Mouse (Mus musculus) bone marrow, adult 2 months (tissue): ENCODE results near the gene Lama5.

ENCODE experiments used
- CTCF ChIP-seq: fragments of 200-500 bp; IDR thresholded peaks from 2 replicates; pipeline ENCODE4 v1.5.1; 2011; ENCODE audit warnings: low read length, control low read depth; ENCODE audit not compliant: control insufficient read depth, insufficient read depth
- POLR2A ChIP-seq: fragments of 200-500 bp; IDR thresholded peaks from 2 replicates; pipeline ENCODE4 v1.6.1; 2011; ENCODE audit warnings: low read depth, mild to moderate bottlenecking, control low read depth, low read length, borderline replicate concordance; ENCODE audit not compliant: control insufficient read depth

DNA sequence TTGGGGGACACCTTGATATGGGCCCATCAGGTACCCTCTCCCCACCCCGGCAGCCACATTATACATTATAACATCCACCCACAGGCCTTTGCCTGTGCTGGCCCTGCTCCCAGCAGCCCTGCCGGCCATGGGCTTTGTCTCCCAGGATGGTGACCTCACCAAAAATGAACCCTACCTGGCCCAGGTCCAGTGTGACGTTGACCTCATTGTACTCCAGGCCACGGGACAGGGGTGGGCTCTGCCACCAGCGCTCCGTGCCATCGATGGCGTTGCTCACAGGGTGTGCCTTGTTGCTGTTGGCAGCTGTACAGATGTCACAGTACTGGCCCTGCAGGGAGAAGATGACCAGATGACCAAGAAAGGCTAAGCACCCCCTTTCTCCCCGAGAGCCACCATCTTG, 4.6 kb downstream of the Lama5 start:
- no peak for TF ChIP-seq CTCF
- no peak for TF ChIP-seq POLR2A
